Mouse (Mus musculus): ENCODE results near the gene Jag2.

Gene Jag2

GRCm38 (mm10) chr12:112898351-112898750 lies 31.2 kb downstream of the Jag2 start:
- DNase-seq = no peak

GRCm38 (mm10) chr12:112897522-112898212 lies 31.9 kb downstream of the Jag2 start:
- DNase-seq = peak; percentile 38

- no peak for DNase-seq
Measured at GRCm38 (mm10) chr12:112894969-112895368, 34.6 kb downstream of the Jag2 start.

GRCm38 (mm10) chr12:112894303-112894884 lies 35.2 kb downstream of the Jag2 start:
- DNase-seq = no peak

DNA sequence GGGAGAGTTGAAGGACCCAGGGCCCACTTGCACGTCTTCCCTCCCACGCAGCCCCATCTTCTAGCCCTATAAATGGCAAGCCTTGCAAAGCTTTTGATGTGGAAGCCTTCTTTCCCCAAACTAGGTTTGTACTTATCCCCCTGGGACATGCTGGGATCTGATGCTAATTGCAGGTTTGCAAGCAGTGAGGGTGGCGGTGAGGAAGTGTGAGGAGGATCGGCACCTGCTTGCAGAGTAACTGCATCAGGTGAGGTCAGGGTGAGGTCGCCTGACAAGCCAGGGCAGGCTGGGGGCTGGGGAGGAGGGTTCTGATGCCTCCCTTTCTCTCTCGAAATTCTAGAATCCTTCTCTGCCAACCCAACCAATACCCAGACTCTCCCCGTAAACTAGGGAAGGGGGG lies 44.1 kb downstream of the Jag2 start:
- DNase-seq = no peak

DNA sequence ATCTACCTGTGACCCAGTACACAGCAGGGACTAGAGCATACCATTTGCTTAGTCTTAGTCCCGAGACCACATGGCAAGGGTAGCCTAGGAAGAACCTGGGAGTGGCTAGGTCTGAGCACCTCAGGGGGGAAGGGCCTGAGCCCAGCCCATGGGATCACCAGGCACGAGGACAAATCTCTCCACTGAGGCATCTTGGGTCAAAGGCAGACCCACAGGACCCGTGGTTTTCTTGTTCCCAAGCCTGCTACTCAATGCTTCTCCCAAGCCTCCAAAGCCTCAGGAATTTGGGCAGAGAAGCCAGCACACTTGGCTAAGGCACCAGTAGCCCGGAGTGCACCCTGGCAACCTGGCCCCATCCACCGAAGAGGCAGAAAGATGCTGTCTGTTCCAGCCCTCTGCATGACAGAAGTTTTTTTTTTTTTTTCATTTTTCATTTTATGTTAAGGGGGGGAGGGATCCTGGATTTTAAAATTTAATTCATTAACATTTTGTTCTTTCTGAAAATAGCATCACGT lies 48.2 kb downstream of the Jag2 start:
- no peak for DNase-seq

GRCm38 (mm10) chr12:112880661-112881060 lies 48.9 kb downstream of the Jag2 start:
- no peak for DNase-seq

GRCm38 (mm10) chr12:112879731-112880130 lies 49.8 kb downstream of the Jag2 start:
- no peak for DNase-seq

GRCm38 (mm10) chr12:112877607-112878020 lies 52.0 kb downstream of the Jag2 start:
- DNase-seq = no peak

DNA sequence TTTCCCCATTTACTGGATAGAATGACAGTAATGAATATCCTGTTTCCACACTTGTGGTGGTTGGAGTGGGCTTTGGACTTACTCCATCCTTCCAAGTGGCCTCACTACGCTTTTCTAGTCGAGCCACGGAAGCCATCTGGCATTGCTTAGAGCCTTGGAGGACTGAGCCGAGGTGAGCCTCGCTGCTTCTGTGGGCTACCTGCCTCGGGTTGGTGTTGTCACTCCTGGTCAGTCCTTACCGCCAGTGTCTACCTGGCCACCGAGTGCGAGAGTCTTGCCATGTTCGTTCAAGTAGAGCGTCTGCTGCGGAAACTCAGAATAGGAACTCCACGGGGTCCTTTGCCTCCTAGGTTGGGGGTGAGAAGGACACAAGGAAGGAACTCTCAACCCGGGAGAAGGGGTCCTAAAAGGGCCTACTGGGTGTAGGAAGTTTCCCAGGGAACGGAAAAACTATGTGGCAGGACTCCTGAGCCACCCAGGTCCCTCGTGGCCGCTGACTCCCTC lies 52.5 kb downstream of the Jag2 start:
- DNase-seq = no peak

GRCm38 (mm10) chr12:112876332-112877072 lies 53.1 kb downstream of the Jag2 start:
- peak; percentile 80 for DNase-seq

DNA sequence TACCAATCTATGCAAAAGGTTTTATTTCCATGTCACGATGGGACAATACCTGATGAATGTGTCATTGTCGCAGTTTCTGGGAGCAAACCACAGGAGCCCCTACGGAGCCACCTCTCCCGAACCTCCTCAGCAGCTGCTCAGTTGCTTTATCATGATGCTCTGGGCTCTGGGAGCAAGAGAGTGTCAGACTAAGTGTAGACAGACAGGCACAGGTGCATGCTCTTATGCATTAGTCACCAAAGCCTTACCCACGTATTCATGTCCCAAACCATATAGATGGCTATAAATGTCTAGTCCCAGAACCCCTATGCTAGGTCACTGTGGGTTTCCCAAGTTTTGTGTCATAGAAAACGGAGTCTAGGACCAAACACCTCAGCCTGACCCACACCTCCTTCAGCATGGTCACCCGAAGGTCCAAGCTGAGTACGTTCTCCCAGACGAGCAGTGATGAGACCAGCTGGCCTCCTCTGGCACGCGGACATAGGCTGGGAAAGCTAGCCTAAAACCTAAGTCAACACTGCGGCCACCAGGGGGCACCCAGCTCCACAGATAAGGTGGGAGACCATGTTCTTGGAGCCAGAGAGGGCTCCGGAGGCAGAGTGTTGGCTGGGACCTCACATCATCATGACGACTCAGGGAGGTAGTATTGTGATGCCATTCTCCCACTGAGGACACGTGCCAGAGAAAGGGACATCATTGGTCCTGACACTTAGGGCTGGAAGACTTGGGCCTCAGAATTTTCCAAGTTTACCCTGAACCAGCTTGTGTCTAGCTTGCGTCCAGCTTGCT lies 54.2 kb downstream of the Jag2 start:
- peak; percentile 91 for DNase-seq

- DNase-seq = no peak
Measured at GRCm38 (mm10) chr12:112874199-112874598, 55.4 kb downstream of the Jag2 start.

DNA sequence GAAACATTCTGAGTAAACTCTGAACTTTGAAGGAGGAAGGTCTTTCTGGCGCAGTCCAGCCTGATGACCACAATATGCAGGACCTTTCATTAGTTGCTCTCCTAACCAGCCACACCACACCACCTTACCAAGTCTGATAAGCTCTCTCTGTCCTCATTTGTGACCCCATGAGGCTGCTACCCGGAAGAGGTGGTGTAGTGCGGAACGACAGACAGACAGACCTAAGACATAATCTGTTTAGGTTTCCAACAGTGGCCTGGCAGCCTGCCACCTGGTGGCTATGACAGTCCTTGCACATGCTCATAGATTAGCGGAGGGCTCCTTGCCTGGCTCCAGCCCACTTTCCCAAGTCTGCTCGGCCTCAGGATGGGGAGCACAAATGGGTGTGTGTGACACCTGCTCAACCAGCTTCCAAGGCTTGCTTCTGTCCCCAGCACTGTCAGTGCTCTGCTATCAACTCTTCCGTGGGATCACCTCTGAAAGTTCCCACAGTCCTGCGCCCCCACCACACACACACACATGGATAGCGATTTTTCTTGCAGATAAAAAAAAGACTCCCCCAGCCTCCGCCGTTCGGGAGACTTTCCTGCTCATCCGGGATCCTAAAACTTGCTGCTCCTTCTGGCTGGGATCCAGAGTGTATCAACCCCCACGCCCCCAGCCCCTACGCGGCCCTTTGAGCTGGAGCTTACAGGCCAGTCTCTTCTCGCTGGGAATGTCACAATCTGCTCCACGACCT lies 56.0 kb downstream of the Jag2 start:
- DNase-seq = peak; percentile 74

DNA sequence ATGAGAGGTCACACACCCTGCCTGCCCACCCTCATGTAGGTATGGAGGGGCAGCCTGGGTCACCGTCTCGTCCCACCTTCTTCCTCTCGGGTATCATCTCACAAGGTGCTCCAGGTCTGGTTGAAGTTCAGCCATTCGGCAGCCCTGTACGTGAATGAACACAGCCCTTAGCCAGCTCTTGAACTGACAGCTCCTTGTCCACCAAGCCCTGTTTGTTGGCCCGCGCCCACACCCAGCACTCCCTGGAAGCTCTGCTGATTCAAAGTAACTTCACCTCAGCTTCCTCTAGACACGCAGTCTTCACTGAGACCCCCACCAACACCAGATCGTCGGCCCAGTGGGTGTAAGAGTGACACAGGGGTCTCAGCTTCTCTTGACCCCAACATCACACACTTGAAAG lies 56.6 kb downstream of the Jag2 start:
- DNase-seq = no peak

DNA sequence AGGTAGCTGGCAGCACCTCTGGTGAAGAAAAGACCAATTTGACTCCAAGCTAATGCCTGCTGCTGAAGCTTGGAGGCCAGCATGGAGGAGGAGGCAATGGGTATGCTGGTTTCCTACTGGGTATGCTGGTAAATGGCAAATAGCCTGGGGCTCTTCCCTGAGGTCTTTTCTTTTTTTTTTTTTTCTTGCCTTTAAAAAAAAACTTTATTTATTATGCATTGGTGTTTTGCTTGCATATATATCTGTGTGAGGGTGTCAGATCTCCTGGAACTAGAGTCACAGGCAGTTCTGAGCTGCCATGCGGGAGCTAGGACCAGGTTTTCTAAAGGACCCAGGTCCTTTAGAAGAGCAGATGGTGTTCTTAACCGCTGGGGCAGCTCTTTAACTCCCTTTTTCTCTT lies 58.3 kb downstream of the Jag2 start:
- no peak for DNase-seq

GRCm38 (mm10) chr12:112870775-112871174 lies 58.8 kb downstream of the Jag2 start:
- DNase-seq = no peak

- DNase-seq = no peak
Measured at GRCm38 (mm10) chr12:112869783-112870204, 59.8 kb downstream of the Jag2 start.

- DNase-seq = no peak
Measured at GRCm38 (mm10) chr12:112868178-112869087, 61.1 kb downstream of the Jag2 start, which contains the start of gene Gpr132. Gene Gpr132, minus strand, starts transcription at chr12:112868228.

DNA sequence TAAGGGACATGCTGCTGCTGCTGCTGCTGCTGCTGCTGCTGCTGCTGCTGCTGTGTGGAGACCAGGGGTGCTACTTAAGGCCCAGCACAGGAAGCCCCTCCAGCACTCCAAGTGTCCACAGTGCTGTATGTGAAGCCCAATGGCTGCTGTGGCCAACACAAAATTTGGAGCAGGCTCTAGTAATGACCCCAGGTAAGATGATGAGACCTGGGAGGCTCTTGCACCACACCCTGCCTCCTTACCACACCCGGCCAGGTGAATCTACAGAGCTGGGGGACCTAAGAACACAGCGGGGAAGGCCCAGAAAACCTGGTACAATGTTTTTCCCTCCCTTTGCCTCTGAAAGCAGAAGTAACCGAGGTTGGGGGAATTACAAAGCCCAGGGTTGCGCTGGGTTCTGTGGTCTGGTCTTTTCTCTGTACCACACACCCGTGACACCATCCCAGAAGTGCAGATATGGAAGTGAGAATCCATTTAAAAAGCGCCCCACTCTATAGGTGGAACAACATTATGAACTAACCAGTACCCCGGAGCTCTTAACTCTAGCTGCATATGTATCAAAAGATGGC lies 62.4 kb downstream of the Jag2 start:
- DNase-seq = no peak

Measured in kidney, adult 18-20 months (tissue).